Mouse (Mus musculus) lung, embryonic 14.5 days (tissue): Measurements from ENCODE around the gene Ptger4. TPM values are rescaled to one million over a fixed set of nuclear protein-coding genes. Genes with fewer than 3 reads are reported as not detected.

Experiments used
- ATAC-seq: fragments of 200-750 bp; cut with Nextera tagmentation; 2 replicates; pipeline ENCODE4 v1.8.0; 2017; ENCODE audit warnings: mild to moderate bottlenecking, moderate TSS enrichment, moderate library complexity; ENCODE audit not compliant: insufficient read depth
- DNase-seq: peaks from one replicate; pipeline ENCODE4 v3.0.0-alpha.2; 2015
- H3K27ac ChIP-seq: fragments of 300-500 bp; sonication (generic); 2 replicates; pipeline ENCODE4 v1.5.1; 2014; ENCODE audit warnings: low read depth, mild to moderate bottlenecking, moderate library complexity
- H3K27me3 ChIP-seq: fragments of 300-500 bp; sonication (generic); 2 replicates; pipeline ENCODE4 v1.6.1; 2014; ENCODE audit warnings: low read length, control low read depth; ENCODE audit not compliant: insufficient read depth
- H3K36me3 ChIP-seq: fragments of 300-500 bp; sonication (generic); 2 replicates; pipeline ENCODE4 v1.6.1; 2014; ENCODE audit warnings: control low read depth; ENCODE audit not compliant: insufficient read depth
- H3K4me1 ChIP-seq: fragments of 300-500 bp; sonication (generic); 2 replicates; pipeline ENCODE4 v1.6.1; 2014; ENCODE audit warnings: antibody characterized with exemption, control low read depth; ENCODE audit not compliant: insufficient read depth
- H3K4me2 ChIP-seq: fragments of 300-500 bp; sonication (generic); 2 replicates; pipeline ENCODE4 v1.6.1; 2014; ENCODE audit warnings: mild to moderate bottlenecking
- H3K4me3 ChIP-seq: fragments of 300-500 bp; sonication (generic); 2 replicates; pipeline ENCODE4 v1.5.1; 2014; ENCODE audit warnings: low read depth, low read length
- H3K9ac ChIP-seq: fragments of 300-500 bp; sonication (generic); 2 replicates; pipeline ENCODE4 v1.6.1; 2014
- H3K9me3 ChIP-seq: fragments of 300-500 bp; sonication (generic); 2 replicates; pipeline ENCODE4 v1.6.1; 2016; ENCODE audit warnings: low read depth, low read length, control low read depth
- CTCF ChIP-seq: IDR thresholded peaks from 2 replicates; pipeline ENCODE4 v1.5.1; 2016; ENCODE audit warnings: antibody characterized with exemption, low read depth
- WGBS: fragments of 180-500 bp; shearing (Covaris S2); extraction: QIAGEN DNeasy Blood & Tissue Kit; methylation state at CpG from one replicate; pipeline ENCODE4 v1.1.7; 2014; 5-methylcytosine and 5-hydroxymethylcytosine counted together
- polyA plus RNA-seq: library from polyadenylated mRNA; unstranded; fragments of >200 nt; fragmentation: Nextera tagmentation; extraction: Ambion mirVana; gene quantifications from 2 replicates; pipeline ENCODE4 v1.2.1, GENCODE M21; 2014

Ptger4 gene
- polyA plus RNA-seq, 1 experiment from 2014 or later: 1.0 TPM

- Histone ChIP-seq H3K4me1 (no peaks in the 10 kb centered on the region), H3K9me3 (no peaks in the 10 kb centered on the region), H3K27me3 (no peaks in the 10 kb centered on the region), H3K27ac (no peak overlapping the region), H3K4me2 (no peak overlapping the region), H3K36me3 (peaks cover 7% of the 10 kb centered on the region; the same call in 1 of the 2 replicates), H3K4me3 (no peak overlapping the region), H3K9ac (no peak overlapping the region)
- WGBS: 50% methylated on average over 10 of the region's 10 CpGs
- peak; percentile 26; the same call in 1 of the 2 replicates for TF ChIP-seq CTCF
- DNase-seq: peak; percentile 53
- ATAC-seq: no peak
Measured at GRCm38 (mm10) chr15:5189504-5190093, 54.4 kb downstream of the Ptger4 start.

GRCm38 (mm10) chr15:5188029-5188428 is 56.0 kb downstream of the Ptger4 start:
- Histone ChIP-seq H3K27me3 (no peaks in the 10 kb centered on the region), H3K9me3 (no peaks in the 10 kb centered on the region), H3K27ac (no peak overlapping the region), H3K36me3 (peaks cover 4% of the 10 kb centered on the region; the same call in 1 of the 2 replicates), H3K9ac (no peak overlapping the region), H3K4me3 (no peak overlapping the region), H3K4me1 (no peaks in the 10 kb centered on the region), H3K4me2 (no peak overlapping the region)
- no peak for TF ChIP-seq CTCF
- no peak for ATAC-seq
- 82% methylated on average over 1 of the region's 1 CpGs for WGBS
- DNase-seq: no peak

- TF ChIP-seq CTCF: no peak
- peaks cover 4% of the 10 kb centered on the region; the same call in 1 of the 2 replicates for H3K36me3 ChIP-seq
- no peak for ATAC-seq
- H3K9me3 ChIP-seq: no peaks in the 10 kb centered on the region
- no peaks in the 10 kb centered on the region for H3K4me1 ChIP-seq
- no peak for DNase-seq
- H3K4me2 ChIP-seq: no peak overlapping the region
- H3K9ac ChIP-seq: no peak overlapping the region
- no peak overlapping the region for H3K27ac ChIP-seq
- H3K4me3 ChIP-seq: no peak overlapping the region
- 40% methylated on average over 4 of the region's 4 CpGs for WGBS
- no peaks in the 10 kb centered on the region for H3K27me3 ChIP-seq
Measured at GRCm38 (mm10) chr15:5187116-5187515, 56.9 kb downstream of the Ptger4 start.

- WGBS: 32% methylated on average over 10 of the region's 10 CpGs
- Histone ChIP-seq H3K9ac (peak overlapping the region; percentile 70), H3K9me3 (no peaks in the 10 kb centered on the region), H3K4me3 (peak overlapping the region; percentile 71), H3K36me3 (peaks cover 4% of the 10 kb centered on the region; the same call in 1 of the 2 replicates), H3K4me2 (peak overlapping the region; percentile 71), H3K27me3 (no peaks in the 10 kb centered on the region), H3K4me1 (no peaks in the 10 kb centered on the region), H3K27ac (no peak overlapping the region)
- no peak for TF ChIP-seq CTCF
- DNase-seq: no peak
- no peak for ATAC-seq
Measured at GRCm38 (mm10) chr15:5186293-5186675, 57.7 kb downstream of the Ptger4 start.

GRCm38 (mm10) chr15:5185366-5186292 is 58.4 kb downstream of the Ptger4 start, which contains the start of gene Ttc33:
Ttc33 (plus strand) TSS chr15:5185525.
- peak within 1 kb of the TSS; percentile 70 for H3K9ac ChIP-seq
- DNase-seq: peak; percentile 87
- peak within 1 kb of the TSS; percentile 71 for H3K4me3 ChIP-seq
- no peaks in the 10 kb centered on the region for H3K27me3 ChIP-seq
- H3K4me2 ChIP-seq: peak within 1 kb of the TSS; percentile 71
- H3K4me1 ChIP-seq: no peaks in the 10 kb centered on the region
- H3K36me3 ChIP-seq: peaks cover 5% of the 10 kb centered on the region; the same call in 1 of the 2 replicates
- peak within 1 kb of the TSS; percentile 91 for H3K27ac ChIP-seq
- TF ChIP-seq CTCF: peak; percentile 41
- H3K9me3 ChIP-seq: no peaks in the 10 kb centered on the region
- peak; percentile 91 for ATAC-seq
- WGBS: under 1% methylated on average over 55 of the region's 55 CpGs

GRCm38 (mm10) chr15:5184668-5185330 is 59.2 kb downstream of the Ptger4 start:
- peak overlapping the region; percentile 91 for H3K27ac ChIP-seq
- peak overlapping the region; percentile 71 for H3K4me2 ChIP-seq
- ATAC-seq: peak; percentile 60; the same call in 1 of the 2 replicates
- peak overlapping the region; percentile 71 for H3K4me3 ChIP-seq
- H3K36me3 ChIP-seq: peaks cover 7% of the 10 kb centered on the region; the same call in 1 of the 2 replicates
- peak overlapping the region; percentile 70 for H3K9ac ChIP-seq
- no peaks in the 10 kb centered on the region for H3K27me3 ChIP-seq
- no peaks in the 10 kb centered on the region for H3K9me3 ChIP-seq
- peak; percentile 26 for DNase-seq
- TF ChIP-seq CTCF: no peak
- 46% methylated on average over 10 of the region's 11 CpGs for WGBS
- H3K4me1 ChIP-seq: no peaks in the 10 kb centered on the region
